Mouse (Mus musculus) E14TG2a.4 (cell line): Measurements from ENCODE around the gene Ccdc151.

ENCODE experiments used
- H3K27me3 ChIP-seq: 2 replicates; pipeline ENCODE4 v1.6.1; 2014; ENCODE audit warnings: low read length, control low read depth; ENCODE audit not compliant: insufficient read depth
- H3K36me3 ChIP-seq: 2 replicates; pipeline ENCODE4 v1.6.1; 2014; ENCODE audit warnings: low read length, control low read depth; ENCODE audit not compliant: insufficient read depth
- H3K4me1 ChIP-seq: replicated peaks from 2 replicates; pipeline ENCODE4 v1.6.1; 2014; ENCODE audit warnings: low read depth, low read length, control low read depth
- H3K4me3 ChIP-seq: replicated peaks from 2 replicates; pipeline ENCODE4 v1.5.1; 2014; ENCODE audit warnings: mild to moderate bottlenecking, low read length
- H3K9me3 ChIP-seq: 2 replicates; pipeline ENCODE4 v1.6.1; 2014; ENCODE audit warnings: low read length, control low read depth
- CTCF ChIP-seq: conservative IDR thresholded peaks from 2 replicates; pipeline ENCODE4 v1.5.1; 2014; ENCODE audit warnings: low read length
- NANOG ChIP-seq: IDR thresholded peaks from 2 replicates; pipeline ENCODE4 v1.6.1; 2014; ENCODE audit warnings: borderline replicate concordance, low read length, mixed read lengths
- POU5F1 ChIP-seq: IDR thresholded peaks from 2 replicates; pipeline ENCODE4 v1.6.1; 2014; ENCODE audit warnings: low read length, borderline replicate concordance

Gene Ccdc151

GRCm38 (mm10) chr9:21955225-21955569 is 47.2 kb downstream of the Ccdc151 start:
- Histone ChIP-seq H3K27me3 (peaks cover 13% of the 10 kb centered on the region), H3K4me1 (peaks cover 40% of the 10 kb centered on the region), H3K9me3 (0 out of 2 replicates have a peak, but pooled peaks cover 4% of the 10 kb centered on the region), H3K36me3 (peaks cover 31% of the 10 kb centered on the region), H3K4me3 (peak overlapping the region; percentile 89)
- no peak for TF ChIP-seq POU5F1
- TF ChIP-seq CTCF: 0 out of 2 replicates have a peak, but pooled peaks have one; percentile 1

- Histone ChIP-seq H3K4me3 (peak overlapping the region; percentile 89), H3K36me3 (peaks cover 29% of the 10 kb centered on the region), H3K27me3 (peaks cover 13% of the 10 kb centered on the region), H3K4me1 (peaks cover 34% of the 10 kb centered on the region), H3K9me3 (0 out of 2 replicates have a peak, but pooled peaks cover 4% of the 10 kb centered on the region)
- TF ChIP-seq POU5F1: no peak
- TF ChIP-seq NANOG: no peak
- TF ChIP-seq CTCF: no peak
These were observed 47.8 kb downstream of the Ccdc151 start for GRCm38 (mm10) chr9:21954635-21955034.

- H3K4me3 ChIP-seq: no peak overlapping the region
- H3K27me3 ChIP-seq: peaks cover 15% of the 10 kb centered on the region
- H3K9me3 ChIP-seq: 0 out of 2 replicates have a peak, but pooled peaks cover 4% of the 10 kb centered on the region
- peaks cover 31% of the 10 kb centered on the region for H3K4me1 ChIP-seq
- TF ChIP-seq POU5F1: no peak
- TF ChIP-seq NANOG: no peak
- H3K36me3 ChIP-seq: peaks cover 20% of the 10 kb centered on the region
These were observed 48.8 kb downstream of the Ccdc151 start for GRCm38 (mm10) chr9:21953600-21953999.

GRCm38 (mm10) chr9:21951977-21952376 is 50.5 kb downstream of the Ccdc151 start:
- TF ChIP-seq POU5F1 (no peak), CTCF (peak; percentile 47), NANOG (no peak)
- H3K27me3 ChIP-seq: peaks cover 28% of the 10 kb centered on the region
- peaks cover 4% of the 10 kb centered on the region for H3K36me3 ChIP-seq
- 0 out of 2 replicates have a peak, but pooled peaks cover 4% of the 10 kb centered on the region for H3K9me3 ChIP-seq
- H3K4me3 ChIP-seq: no peak overlapping the region
- H3K4me1 ChIP-seq: peaks cover 33% of the 10 kb centered on the region

GRCm38 (mm10) chr9:21950322-21950721 is 52.1 kb downstream of the Ccdc151 start:
- Histone ChIP-seq H3K4me3 (no peak overlapping the region), H3K27me3 (peaks cover 38% of the 10 kb centered on the region), H3K4me1 (peaks cover 28% of the 10 kb centered on the region), H3K36me3 (no peaks in the 10 kb centered on the region), H3K9me3 (0 out of 2 replicates have a peak, but pooled peaks cover 4% of the 10 kb centered on the region)
- TF ChIP-seq NANOG: no peak
- TF ChIP-seq POU5F1: no peak
- no peak for TF ChIP-seq CTCF

GRCm38 (mm10) chr9:21948790-21949189 is 53.6 kb downstream of the Ccdc151 start:
- H3K4me3 ChIP-seq: no peak overlapping the region
- H3K9me3 ChIP-seq: 0 out of 2 replicates have a peak, but pooled peaks cover 4% of the 10 kb centered on the region
- TF ChIP-seq NANOG: no peak
- TF ChIP-seq CTCF: no peak
- TF ChIP-seq POU5F1: no peak
- H3K27me3 ChIP-seq: peaks cover 49% of the 10 kb centered on the region
- no peaks in the 10 kb centered on the region for H3K36me3 ChIP-seq
- H3K4me1 ChIP-seq: peaks cover 34% of the 10 kb centered on the region

GRCm38 (mm10) chr9:21948146-21948545 is 54.3 kb downstream of the Ccdc151 start:
- Histone ChIP-seq H3K4me1 (peaks cover 41% of the 10 kb centered on the region), H3K4me3 (peak overlapping the region; percentile 67), H3K36me3 (no peaks in the 10 kb centered on the region), H3K27me3 (peaks cover 56% of the 10 kb centered on the region), H3K9me3 (0 out of 2 replicates have a peak, but pooled peaks cover 4% of the 10 kb centered on the region)
- no peak for TF ChIP-seq POU5F1
- TF ChIP-seq NANOG: no peak
- TF ChIP-seq CTCF: no peak

- no peak for TF ChIP-seq CTCF
- no peak for TF ChIP-seq NANOG
- TF ChIP-seq POU5F1: no peak
- Histone ChIP-seq H3K27me3 (peaks cover 57% of the 10 kb centered on the region), H3K4me1 (peaks cover 42% of the 10 kb centered on the region), H3K9me3 (0 out of 2 replicates have a peak, but pooled peaks cover 4% of the 10 kb centered on the region), H3K36me3 (no peaks in the 10 kb centered on the region), H3K4me3 (peak overlapping the region; percentile 67)
These were observed 54.8 kb downstream of the Ccdc151 start for GRCm38 (mm10) chr9:21947540-21948130.
